Mouse (Mus musculus): ENCODE measurements at regions not wholly inside any gene's neighbourhood (a gene's known extent, or its start where the extent isn't known, plus 50 kb on each side); places are given as distances from the start of the nearest gene placed in this dataset.
A peak's percentile ranks its signal among the peaks of the same experiment; 100 is the strongest.

GRCm38 (mm10) chr10:124603061-124603460 lies 786.2 kb downstream of the Slc16a7 start:
- DNase-seq (ENCODE audit: low spot score in 2 of 2): no peak

- DNase-seq (ENCODE audit: low spot score in 2 of 2): peak; percentile 62 to 65
These were observed 818.5 kb downstream of the Slc16a7 start for GRCm38 (mm10) chr10:124570746-124571145.

GRCm38 (mm10) chr10:124563626-124564025 lies 825.6 kb downstream of the Slc16a7 start:
- DNase-seq (ENCODE audit: low spot score in 2 of 2): no peak

GRCm38 (mm10) chr10:124528175-124528574 lies 861.1 kb downstream of the Slc16a7 start:
- DNase-seq (ENCODE audit: low spot score in 2 of 2): no peak

Measured in right cerebral cortex, adult 2 months (tissue).